Mouse (Mus musculus) liver, embryonic 14.5 days (tissue): Measurements from ENCODE around the gene Brca2. TPM values are rescaled to one million over a fixed set of nuclear protein-coding genes. Genes with fewer than 3 reads are reported as not detected.

Experiments used
- ATAC-seq: fragments of 200-750 bp; cut with Nextera tagmentation; 2 replicates; pipeline ENCODE4 v1.8.0; 2017; ENCODE audit warnings: moderate number of reproducible peaks, mild to moderate bottlenecking, moderate library complexity; ENCODE audit not compliant: insufficient read depth
- DNase-seq, 3 experiments: peaks; one replicate each; pipeline ENCODE4 v3.0.0-alpha.2; 2012 to 2013; ENCODE audit warnings: low read depth in 3 of 3, low spot score in 3 of 3
- H3K27ac ChIP-seq: fragments of 300-500 bp; sonication (generic); 2 replicates; pipeline ENCODE4 v1.5.1; 2014; ENCODE audit warnings: moderate library complexity, mild to moderate bottlenecking, control low read depth, inconsistent platforms
- H3K27me3 ChIP-seq: fragments of 300-500 bp; sonication (generic); 2 replicates; pipeline ENCODE4 v1.6.1; 2014; ENCODE audit warnings: mild to moderate bottlenecking, low read length, moderate library complexity; ENCODE audit not compliant: control insufficient read depth, insufficient read depth
- H3K36me3 ChIP-seq: fragments of 300-500 bp; sonication (generic); replicated peaks from 2 replicates; pipeline ENCODE4 v1.6.1; 2014; ENCODE audit warnings: low read depth; ENCODE audit not compliant: control insufficient read depth, insufficient read depth
- H3K4me1 ChIP-seq, 2 experiments: fragments of 200-500 bp in 1 of 2; fragments of 300-500 bp in 1 of 2; sonication (generic) in 1 of 2; replicated peaks; 2 replicates each; pipeline ENCODE4 v1.6.1; 2012 to 2014; ENCODE audit warnings: antibody characterized with exemption in 1 of 2, inconsistent platforms in 1 of 2, low read length in 1 of 2; ENCODE audit not compliant: control insufficient read depth in 2 of 2, insufficient read depth in 2 of 2
- H3K4me2 ChIP-seq: fragments of 300-500 bp; sonication (generic); 2 replicates; pipeline ENCODE4 v1.6.1; 2014; ENCODE audit warnings: low read depth, mild to moderate bottlenecking, control low read depth, moderate library complexity
- H3K4me3 ChIP-seq, 2 experiments: fragments of 200-500 bp in 1 of 2; fragments of 300-500 bp in 1 of 2; sonication (generic) in 1 of 2; 2 replicates each; pipeline ENCODE4 v1.5.1; 2012 to 2014; ENCODE audit warnings: low read depth in 2 of 2, low read length in 2 of 2, mild to moderate bottlenecking in 2 of 2, control low read depth in 1 of 2, inconsistent platforms in 1 of 2, moderate library complexity in 1 of 2; ENCODE audit not compliant: insufficient read depth in 1 of 2
- H3K9ac ChIP-seq: fragments of 300-500 bp; sonication (generic); replicated peaks from 2 replicates; pipeline ENCODE4 v1.6.1; 2014; ENCODE audit warnings: mild to moderate bottlenecking, control low read depth, moderate library complexity
- H3K9me3 ChIP-seq: fragments of 300-500 bp; sonication (generic); 2 replicates; pipeline ENCODE4 v1.6.1; 2016; ENCODE audit warnings: low read length, mixed read lengths; ENCODE audit not compliant: control insufficient read depth
- CTCF ChIP-seq: IDR thresholded peaks from 2 replicates; pipeline ENCODE4 v1.5.1; 2016; ENCODE audit warnings: antibody characterized with exemption, low read depth, control low read depth
- EP300 ChIP-seq: IDR thresholded peaks from 2 replicates; pipeline ENCODE4 v1.6.1; 2016; ENCODE audit warnings: antibody characterized with exemption, low read depth
- WGBS: fragments of 180-500 bp; shearing (Covaris S2); extraction: QIAGEN DNeasy Blood & Tissue Kit; methylation state at CpG from one replicate; pipeline ENCODE4 v1.1.7; 2014; ENCODE audit not compliant: insufficient replicate concordance; 5-methylcytosine and 5-hydroxymethylcytosine counted together
- polyA plus RNA-seq, 2 experiments: library from polyadenylated mRNA; depleted of rRNA in 1 of 2; stranded (reverse) in 1 of 2; unstranded in 1 of 2; fragments of >200 nt; fragmentation: Nextera tagmentation in 1 of 2; extraction: Ambion mirVana in 1 of 2; gene quantifications; 2 replicates each; pipeline versions ENCODE4 v1.2.1 to v1.2.3; 2012 to 2014

The Brca2 gene
- polyA plus RNA-seq, 2 experiments, result 13.0 to 17.3 TPM

GRCm38 (mm10) chr5:150592186-150592903 lies 69.9 kb downstream of the Brca2 start:
- Histone ChIP-seq H3K9ac (peak overlapping the region; percentile 28; the same call in 1 of the 2 replicates), H3K9me3 (no peaks in the 10 kb centered on the region), H3K36me3 (no peaks in the 10 kb centered on the region; the same call in 1 of the 2 replicates), H3K4me2 (peak overlapping the region; percentile 94), H3K27ac (peak overlapping the region; percentile 58; the same call in 1 of the 2 replicates), H3K4me1 (peaks cover 4 to 18% of the 10 kb centered on the region in 2 experiments; a peak in 3 of 4 replicates), H3K4me3 (peak overlapping the region; percentile 84), H3K27me3 (no peaks in the 10 kb centered on the region)
- ATAC-seq (no peak), DNase-seq (no peak)
- 49% methylated on average over 13 of the region's 13 CpGs for WGBS
- no peak for TF ChIP-seq EP300
- TF ChIP-seq CTCF, result no peak

- Histone ChIP-seq H3K9ac (peak overlapping the region; percentile 80), H3K36me3 (no peaks in the 10 kb centered on the region; the same call in 1 of the 2 replicates), H3K4me2 (peak overlapping the region; percentile 94), H3K9me3 (no peaks in the 10 kb centered on the region), H3K27me3 (no peaks in the 10 kb centered on the region), H3K4me1 (peaks cover 5 to 21% of the 10 kb centered on the region in 2 experiments; a peak in 3 of 4 replicates), H3K27ac (peak overlapping the region; percentile 58), H3K4me3 (peak overlapping the region; percentile 84)
- 6% methylated on average over 37 of the region's 40 CpGs for WGBS
- DNase-seq (peak; percentile 55 to 75 (median 63)), ATAC-seq (peak; percentile 74)
- TF ChIP-seq EP300, result peak; percentile 52
- TF ChIP-seq CTCF, result no peak
Observed at GRCm38 (mm10) chr5:150592904-150593755, 70.7 kb downstream of the Brca2 start.

- no peaks in the 10 kb centered on the region for H3K27me3 ChIP-seq
- H3K9ac ChIP-seq, result peak overlapping the region; percentile 80
- peak overlapping the region; percentile 84 for H3K4me3 ChIP-seq
- H3K36me3 ChIP-seq, result no peaks in the 10 kb centered on the region; the same call in 1 of the 2 replicates
- DNase-seq (no peak), ATAC-seq (peak; percentile 63)
- H3K4me2 ChIP-seq, result peak overlapping the region; percentile 94
- H3K4me1 ChIP-seq, result peaks cover 10 to 28% of the 10 kb centered on the region in 2 experiments; a peak in 3 of 4 replicates
- WGBS, result under 1% methylated on average over 101 of the region's 102 CpGs
- peak overlapping the region; percentile 58; the same call in 1 of the 2 replicates for H3K27ac ChIP-seq
- H3K9me3 ChIP-seq, result no peaks in the 10 kb centered on the region
- TF ChIP-seq CTCF (no peak), EP300 (no peak)
Observed at GRCm38 (mm10) chr5:150593756-150594648, 71.6 kb downstream of the Brca2 start.

GRCm38 (mm10) chr5:150594649-150595339 lies 72.4 kb downstream of the Brca2 start:
- Histone ChIP-seq H3K4me2 (peak overlapping the region; percentile 94), H3K4me3 (peak overlapping the region; percentile 84), H3K9ac (peak overlapping the region; percentile 80), H3K27ac (no peak overlapping the region), H3K4me1 (peaks cover 10 to 32% of the 10 kb centered on the region in 2 experiments; a peak in 3 of 4 replicates), H3K9me3 (no peaks in the 10 kb centered on the region), H3K27me3 (no peaks in the 10 kb centered on the region), H3K36me3 (no peaks in the 10 kb centered on the region; the same call in 1 of the 2 replicates)
- TF ChIP-seq CTCF (no peak), EP300 (no peak)
- ATAC-seq (no peak), DNase-seq (no peak)
- WGBS, result 14% methylated on average over 16 of the region's 17 CpGs
